In genomic region chr1:20906128-20906515, GRCm38 (mm10) we compare ENCODE assay signal across 11 mouse cellular contexts. TPM values are rescaled to one million over a fixed set of nuclear protein-coding genes. Genes with fewer than 3 reads are reported as not detected.
DNase-seq lines count a peak whose midpoint lies in the region; ATAC-seq and TF ChIP-seq lines count a peak whose summit lies in the region.
"Had no signal": no experiment of that assay in that cellular context is flagged by ENCODE, and none has a peak within 500 bp of the region (broad histone marks: within the 10 kb centered on the region; RNA-seq: fewer than 3 reads in every experiment).

No protein-coding gene starts in this region.

- TF ChIP-seq CTCF in layer of hippocampus, adult 2 months (conservative IDR thresholded peaks at IDR 0.05) = no peak
- TF ChIP-seq CTCF in lung, adult 2 months (IDR thresholded peaks at IDR 0.05; ENCODE audit: insufficient read depth, low read length) = no peak

- H3K36me3 ChIP-seq in forebrain, embryonic 12.5 days (replicated peaks) = no peaks in the 10 kb centered on the region
- no peaks in the 10 kb centered on the region for H3K36me3 ChIP-seq in midbrain, embryonic 13.5 days

- WGBS in forebrain, embryonic 12.5 days = 86% methylated on average over 9 of the region's 9 CpGs
- 85% methylated on average over 9 of the region's 9 CpGs for WGBS in midbrain, embryonic 13.5 days
- WGBS in lung, adult 2 months = 89% methylated on average over 9 of the region's 9 CpGs

- H3K27ac ChIP-seq in forebrain, embryonic 12.5 days = peak overlapping the region; percentile 61; the same call in 1 of the 2 replicates
- peak overlapping the region; percentile 94 for H3K27ac ChIP-seq in layer of hippocampus, adult 2 months
- H3K27ac ChIP-seq in midbrain, embryonic 13.5 days = peak overlapping the region; percentile 30; the same call in 1 of the 2 replicates

- no peak overlapping the region for H3K4me3 ChIP-seq in forebrain, embryonic 12.5 days (replicated peaks)
- no peak overlapping the region for H3K4me3 ChIP-seq in layer of hippocampus, adult 2 months
- no peak overlapping the region for H3K4me3 ChIP-seq in midbrain, embryonic 13.5 days (replicated peaks)
- H3K4me3 ChIP-seq in lung, adult 2 months (replicated peaks; ENCODE audit: extremely low read depth, low read depth, low read length) = no peak overlapping the region

- peaks cover 21% of the 10 kb centered on the region for H3K4me1 ChIP-seq in forebrain, embryonic 12.5 days
- H3K4me1 ChIP-seq in midbrain, embryonic 13.5 days (replicated peaks) = peaks cover 13% of the 10 kb centered on the region
- no peaks in the 10 kb centered on the region for H3K4me1 ChIP-seq in lung, adult 2 months (ENCODE audit: control insufficient read depth, insufficient read depth, low read length)

- no peak for ATAC-seq in forebrain, embryonic 12.5 days (ENCODE audit: low FRiP score)
- ATAC-seq in midbrain, embryonic 13.5 days = no peak

- H3K9me3 ChIP-seq in forebrain, embryonic 12.5 days = no peaks in the 10 kb centered on the region
- H3K9me3 ChIP-seq in midbrain, embryonic 13.5 days = no peaks in the 10 kb centered on the region

- peak; percentile 93 for DNase-seq in brain, adult 2 months (ENCODE audit: low read depth, low spot score)
- DNase-seq in layer of hippocampus, adult 2 months (ENCODE audit: low spot score in 2 of 2) = peak; percentile 83 to 92
- no peak for DNase-seq in lung, adult 2 months
- no peak for DNase-seq in embryo, embryonic 11 days
- DNase-seq in lung, postnatal 25 days (ENCODE audit: low spot score) = no peak
- DNase-seq in heart, adult 8-10 months (ENCODE audit: low spot score) = no peak
- DNase-seq: gastrocnemius, postnatal 36 days; kidney, adult 18-20 months; lung, embryonic 14.5 days had no signal

- no peak overlapping the region for H3K9ac ChIP-seq in forebrain, embryonic 12.5 days
- no peak overlapping the region for H3K9ac ChIP-seq in midbrain, embryonic 13.5 days (replicated peaks)
- H3K9ac ChIP-seq: lung, embryonic 14.5 days had no signal

- no peaks in the 10 kb centered on the region for H3K27me3 ChIP-seq in forebrain, embryonic 12.5 days
- no peaks in the 10 kb centered on the region for H3K27me3 ChIP-seq in midbrain, embryonic 13.5 days

- TF ChIP-seq POLR2A in lung, adult 2 months (IDR thresholded peaks at IDR 0.05; ENCODE audit: borderline replicate concordance, extremely low read depth, low read depth, low read length) = no peak

- H3K4me2 ChIP-seq in forebrain, embryonic 12.5 days = no peak overlapping the region
- no peak overlapping the region for H3K4me2 ChIP-seq in midbrain, embryonic 13.5 days (replicated peaks)
- H3K4me2 ChIP-seq: lung, embryonic 14.5 days had no signal

RNA-seq across cellular contexts. Expression of gene Paqr8, which starts 15.7 kb away (rescaled TPM):
- 11.6 and 14.0 TPM in 2 replicates for polyA plus RNA-seq in forebrain, embryonic 12.5 days (2016; fragmentation: Nextera tagmentation; extraction: Ambion mirVana)
- total RNA-seq in layer of hippocampus, adult 2 months (2021) = 100 to 1,000 TPM; 143 to 157 TPM
- polyA plus RNA-seq in midbrain, embryonic 13.5 days (2015; fragmentation: Nextera tagmentation; extraction: Ambion mirVana) = 12.5 and 13.4 TPM in 2 replicates
- polyA plus RNA-seq in lung, adult 2 months (2012; rRNA removed) = 42.6 and 47.2 TPM in 2 replicates
- total RNA-seq in heart, adult 8-10 months (2022) = 1 to 10 TPM; 1.2 to 1.8 (median 1.5) TPM

RNA-seq across cellular contexts. Expression of gene Efhc1, which starts 45.3 kb away (rescaled TPM):
- 2.0 and 2.9 TPM in 2 replicates for polyA plus RNA-seq in forebrain, embryonic 12.5 days (2016; fragmentation: Nextera tagmentation; extraction: Ambion mirVana)
- total RNA-seq in layer of hippocampus, adult 2 months (2021) = 1 to 10 TPM; 2.0 to 2.1 TPM
- polyA plus RNA-seq in midbrain, embryonic 13.5 days (2015; fragmentation: Nextera tagmentation; extraction: Ambion mirVana) = 1.5 TPM in 2 replicates
- polyA plus RNA-seq in lung, adult 2 months (2012; rRNA removed) = 10.4 and 14.9 TPM in 2 replicates
- total RNA-seq in heart, adult 8-10 months (2022) = under 1 TPM; 0.27 to 0.87 (median 0.50) TPM

Comparison
In these comparisons a context has a peak if more than half of its experiments do, and no peak if none do; other contexts are left out.
1. DNase-seq: peak in brain, adult 2 months (single experiment) and layer of hippocampus, adult 2 months (2 of 2); none in lung, adult 2 months (single experiment), embryo, embryonic 11 days (single experiment), lung, postnatal 25 days (single experiment) and heart, adult 8-10 months (single experiment).
2. H3K27ac ChIP-seq: peak in every context shown above with its lines; median percentile 94 in layer of hippocampus, adult 2 months; 61 in forebrain, embryonic 12.5 days; 30 in midbrain, embryonic 13.5 days.